Mouse (Mus musculus) gastrocnemius, postnatal 10 days (tissue): Measurements from ENCODE around the gene Oosp1. TPM values are rescaled to one million over a fixed set of nuclear protein-coding genes. Genes with fewer than 3 reads are reported as not detected.

Experiments
- DNase-seq: peaks from one replicate; pipeline ENCODE4 v3.0.0; 2021; ENCODE audit warnings: mixed read lengths
- total RNA-seq, 2 experiments: library from RNA; stranded (reverse); gene quantifications; 2 replicates each; pipeline ENCODE4 v1.2.3; 2021

Gene Oosp1
- total RNA-seq, 2 experiments from 2014 or later, result not detected

DNA sequence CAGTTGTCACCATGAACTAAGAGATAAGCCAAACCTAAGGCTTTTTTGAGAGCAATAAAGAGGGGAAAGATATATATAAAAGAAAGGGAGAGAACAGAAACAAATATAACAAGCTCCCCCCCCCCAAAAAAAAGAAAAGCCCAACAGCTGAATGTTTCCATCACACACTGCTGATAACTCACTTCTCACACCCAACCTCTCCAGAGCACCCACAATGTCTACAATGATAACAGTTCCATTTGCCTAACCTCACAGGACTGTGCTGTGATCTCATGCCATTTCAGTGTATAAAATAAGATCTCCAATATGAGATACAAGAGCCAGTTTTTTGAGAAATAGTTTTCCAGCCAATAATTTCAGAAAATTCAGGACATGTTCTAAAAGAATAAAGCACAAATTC, 73.0 kb downstream of the Oosp1 start:
- no peak for DNase-seq

Other genes with a start within 250 kb of the Oosp1 start
- not detected for gene Ms4a4b, start 247.6 kb downstream of the Oosp1 start, total RNA-seq
- gene Ms4a6c, start 221.8 kb downstream of the Oosp1 start, total RNA-seq, result 1 to 10 TPM; 4.2 to 5.0 TPM
- gene Gm8369, start 205.2 kb downstream of the Oosp1 start, total RNA-seq, result under 1 TPM in 1 of 2 experiments, not detected in 1; 0.19 TPM
- 1 to 10 TPM; 1.8 to 4.2 TPM for gene Ms4a6b, start 174.6 kb downstream of the Oosp1 start, total RNA-seq
- gene Ms4a4d, start 154.3 kb downstream of the Oosp1 start, total RNA-seq, result 1 to 10 TPM; 2.7 to 2.8 TPM
- gene Ms4a6d, start 86.3 kb downstream of the Oosp1 start, total RNA-seq, result 1 to 10 TPM; 2.2 to 2.7 TPM
- under 1 TPM; 0.12 to 0.29 TPM for gene Ms4a2, start 67.4 kb downstream of the Oosp1 start, total RNA-seq
- gene Ms4a3, start 50.3 kb downstream of the Oosp1 start, total RNA-seq, result under 1 TPM in 1 of 2 experiments, not detected in 1; 0.27 TPM
- gene Oosp2, start 30.6 kb downstream of the Oosp1 start, total RNA-seq, result not detected
- gene Oosp3, start 5.9 kb upstream of the Oosp1 start, total RNA-seq, result not detected
- not detected for gene Gif, start 56.4 kb upstream of the Oosp1 start, total RNA-seq
- 10 to 100 TPM; 37.4 to 46.0 TPM for gene Mrpl16, start 79.2 kb upstream of the Oosp1 start, total RNA-seq
- 1 to 10 TPM; 2.0 to 2.4 TPM for gene Stx3, start 128.3 kb upstream of the Oosp1 start, total RNA-seq
- gene Olfr1417, start 148.1 kb upstream of the Oosp1 start, total RNA-seq, result not detected
- gene Olfr1418, start 169.9 kb upstream of the Oosp1 start, total RNA-seq, result not detected
- gene Olfr1419, start 184.0 kb upstream of the Oosp1 start, total RNA-seq, result not detected
- not detected for gene Olfr1420, start 195.4 kb upstream of the Oosp1 start, total RNA-seq
- gene Patl1, start 221.2 kb upstream of the Oosp1 start, total RNA-seq, result 10 to 100 TPM; 25.1 to 28.3 TPM